Mouse (Mus musculus): ENCODE measurements around the gene Cacna1a.

GRCm38 (mm10) chr8:84569921-84570673 lies 181.9 kb downstream of the Cacna1a start:
- no peak for TF ChIP-seq POLR2A (IDR thresholded peaks at IDR 0.05; ENCODE audit: borderline replicate concordance, control insufficient read depth, low read depth, low read length)
- no peak for TF ChIP-seq CTCF (IDR thresholded peaks at IDR 0.05; ENCODE audit: control insufficient read depth, insufficient read depth, low read length)
